Mouse (Mus musculus) mammary gland, adult 2 months (tissue): Measurements from ENCODE around the gene 2310022A10Rik. TPM values are rescaled to one million over a fixed set of nuclear protein-coding genes. Genes with fewer than 3 reads are reported as not detected.

Source experiments
- polyA plus RNA-seq: library from polyadenylated mRNA; depleted of rRNA; stranded (reverse); fragments of >200 nt; gene quantifications from 2 replicates; pipeline ENCODE4 v1.2.3, GENCODE M21; 2012; ENCODE audit warnings: low replicate concordance; rRNA removed

The 2310022A10Rik gene
- 28.5 and 46.1 TPM in 2 replicates for polyA plus RNA-seq

DNA sequence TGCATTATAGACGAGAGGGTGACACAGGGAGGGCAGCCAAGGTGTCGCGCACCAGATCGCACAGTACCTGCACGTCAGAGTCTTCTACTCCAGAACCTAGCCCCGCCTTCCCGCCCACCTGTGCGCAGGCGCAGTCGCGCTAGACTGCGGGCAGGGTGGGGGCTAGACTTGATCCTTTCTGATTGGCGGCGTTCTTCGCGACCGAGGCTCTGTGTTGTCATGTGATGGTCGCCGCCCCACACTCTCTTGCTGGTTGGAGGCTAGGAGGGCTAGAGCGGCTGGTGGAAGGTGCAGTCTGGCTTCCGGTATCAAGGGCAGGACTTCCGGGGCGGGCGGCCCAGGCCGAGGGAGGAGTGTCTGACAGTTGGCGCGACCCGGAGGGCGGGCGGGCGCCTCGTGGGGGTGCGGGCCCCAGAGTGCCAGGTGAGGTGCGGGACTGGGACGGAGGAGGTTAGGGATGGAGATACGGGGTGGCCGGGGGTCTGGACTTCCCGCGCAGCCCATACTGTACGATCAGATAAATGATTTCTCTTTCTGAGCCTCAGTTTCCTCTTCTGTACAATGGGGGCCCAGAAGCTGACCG, at the start of gene 2310022A10Rik, which contains the start of gene Pld3:
TSS of gene 2310022A10Rik (plus strand) at position 303 of the 583 bp plus-strand sequence.
TSS of gene Pld3 (minus strand) at position 288 of the 583 bp plus-strand sequence.

DNA sequence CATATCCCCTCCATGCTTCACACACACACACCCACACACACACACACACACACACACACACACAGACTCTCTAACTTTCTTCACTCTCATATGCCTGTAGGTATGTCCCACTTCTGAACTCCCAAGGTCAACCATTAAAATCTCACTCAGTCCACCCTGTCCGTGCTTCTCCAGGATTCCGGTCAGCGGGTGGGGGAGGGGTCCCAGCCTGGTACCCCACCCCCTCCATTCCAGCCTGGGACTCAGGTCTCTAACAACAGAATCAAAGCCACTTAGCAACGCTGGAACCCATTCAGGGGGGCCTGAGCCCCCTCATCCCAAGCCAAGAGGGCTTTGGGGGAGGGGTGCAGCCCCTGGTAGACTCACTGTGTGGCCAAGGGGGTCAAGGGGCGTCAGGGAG, 30.1 kb upstream of the 2310022A10Rik start, which contains the start of gene Hipk4:
TSS of gene Hipk4 (plus strand) at position 301 of the 400 bp plus-strand sequence.

DNA sequence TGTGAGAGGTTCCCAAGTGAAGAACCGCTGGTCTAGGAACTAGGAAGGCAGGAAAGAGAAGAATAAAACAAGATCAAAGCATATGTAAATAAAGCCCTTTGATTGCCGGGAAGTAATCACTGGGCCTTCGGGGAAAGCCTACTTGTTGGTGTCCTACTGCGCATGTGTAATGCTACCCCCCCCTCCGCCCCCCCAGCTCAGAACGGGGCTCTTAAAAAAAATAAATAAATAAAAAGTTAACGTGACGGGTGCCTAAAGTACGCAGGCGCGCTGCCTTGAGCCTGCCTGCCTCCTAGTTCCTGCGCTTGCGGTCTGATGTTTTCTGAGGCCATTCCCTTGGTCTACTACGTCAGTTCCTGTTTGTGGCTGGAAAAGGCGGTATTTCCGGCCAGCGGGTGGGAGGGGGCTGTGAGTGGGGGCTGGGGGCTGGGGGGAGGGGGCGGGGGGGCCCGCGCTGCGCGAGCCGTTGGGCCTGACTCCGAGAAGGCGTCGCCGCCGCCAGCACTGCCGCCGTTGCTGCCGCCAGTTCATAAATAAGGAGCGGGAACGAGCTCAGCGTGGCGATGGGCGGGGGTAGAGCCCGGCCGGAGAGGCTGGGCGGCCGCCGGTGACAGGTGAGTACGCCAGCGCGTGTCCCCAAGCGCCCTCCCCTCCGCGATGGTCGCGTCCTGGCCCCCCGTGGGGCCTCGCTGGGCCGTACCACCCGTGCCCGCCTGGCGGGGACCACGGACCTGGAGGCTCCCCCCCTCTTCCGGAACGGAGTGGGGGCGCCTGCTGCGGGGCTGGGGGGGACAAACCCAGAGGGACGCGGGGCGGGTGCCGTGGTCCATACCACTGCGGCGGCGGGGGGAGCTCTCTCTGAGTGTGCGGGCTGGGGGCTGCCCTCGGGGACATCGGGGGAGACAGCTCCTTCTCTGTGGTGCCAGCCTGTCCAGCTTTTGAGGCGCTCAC, 38.5 kb downstream of the 2310022A10Rik start, which contains the start of gene Akt2:
TSS of gene Akt2 (plus strand) at position 287 of the 951 bp plus-strand sequence.

Other genes with a start within 250 kb of the 2310022A10Rik start
- 151 and 265 TPM in 2 replicates for gene Ltbp4, start 215.5 kb upstream of the 2310022A10Rik start, polyA plus RNA-seq
- gene Shkbp1, start 197.2 kb upstream of the 2310022A10Rik start, polyA plus RNA-seq, result 82.8 and 146 TPM in 2 replicates
- not detected in 2 replicates for gene Gm20479, start 195.8 kb upstream of the 2310022A10Rik start, polyA plus RNA-seq
- gene Sptbn4, start 105.5 kb upstream of the 2310022A10Rik start, polyA plus RNA-seq, result 0.23 and 0.72 TPM in 2 replicates
- gene Blvrb, start 105.3 kb upstream of the 2310022A10Rik start, polyA plus RNA-seq, result 112 and 190 TPM in 2 replicates
- gene Sertad3, start 79.5 kb upstream of the 2310022A10Rik start, polyA plus RNA-seq, result 14.9 and 18.0 TPM in 2 replicates
- gene Sertad1, start 66.3 kb upstream of the 2310022A10Rik start, polyA plus RNA-seq, result 32.7 and 59.9 TPM in 2 replicates
- 7.0 and 8.2 TPM in 2 replicates for gene Prx, start 53.9 kb upstream of the 2310022A10Rik start, polyA plus RNA-seq
- gene Hipk4, start 30.0 kb upstream of the 2310022A10Rik start, polyA plus RNA-seq, result 0.87 and 0.96 TPM in 2 replicates
- gene Pld3, start within 50 bp of the 2310022A10Rik start, polyA plus RNA-seq, result 181 and 187 TPM in 2 replicates
- 167 and 222 TPM in 2 replicates for gene Akt2, start 38.3 kb downstream of the 2310022A10Rik start, polyA plus RNA-seq
- not detected in 2 replicates for gene Ttc9b, start 100.7 kb downstream of the 2310022A10Rik start, polyA plus RNA-seq
- gene Map3k10, start 121.4 kb downstream of the 2310022A10Rik start, polyA plus RNA-seq, result 16.1 and 46.0 TPM in 2 replicates
- gene Zfp607b, start 136.1 kb downstream of the 2310022A10Rik start, polyA plus RNA-seq, result 0.25 and 0.27 TPM in 2 replicates
- 1.1 and 2.7 TPM in 2 replicates for gene Zfp60, start 178.2 kb downstream of the 2310022A10Rik start, polyA plus RNA-seq